Mouse (Mus musculus) small intestine, adult 2 months (tissue): ENCODE measurements around the gene Cgnl1. TPM values are rescaled to one million over a fixed set of nuclear protein-coding genes. Genes with fewer than 3 reads are reported as not detected.

Experiments
- H3K27ac ChIP-seq: fragments of 200-500 bp; 2 replicates; pipeline ENCODE4 v1.5.1; 2012; ENCODE audit warnings: low read depth, low read length, control low read depth, inconsistent platforms; ENCODE audit not compliant: insufficient read depth
- H3K27me3 ChIP-seq: fragments of 200-500 bp; 2 replicates; pipeline ENCODE4 v1.6.1; 2012; ENCODE audit warnings: mild to moderate bottlenecking, moderate library complexity, low read length, inconsistent platforms; ENCODE audit not compliant: control insufficient read depth, insufficient read depth
- H3K36me3 ChIP-seq: fragments of 200-500 bp; 2 replicates; pipeline ENCODE4 v1.6.1; 2012; ENCODE audit warnings: mild to moderate bottlenecking, low read length, control low read depth, inconsistent platforms; ENCODE audit not compliant: control insufficient read depth, insufficient read depth
- H3K4me1 ChIP-seq: fragments of 200-500 bp; 2 replicates; pipeline ENCODE4 v1.6.1; 2012; ENCODE audit warnings: low read length, inconsistent platforms, mixed read lengths; ENCODE audit not compliant: control insufficient read depth, insufficient read depth, insufficient read length
- H3K4me3 ChIP-seq: fragments of 200-500 bp; 2 replicates; pipeline ENCODE4 v1.5.1; 2012; ENCODE audit warnings: low read depth, mild to moderate bottlenecking, control low read depth, inconsistent platforms, low read length, moderate library complexity
- CTCF ChIP-seq: fragments of 200-500 bp; IDR thresholded peaks from 2 replicates; pipeline ENCODE4 v1.5.1; 2012; ENCODE audit warnings: low read depth, mild to moderate bottlenecking, control low read depth, inconsistent platforms, low read length, moderate library complexity, mixed read lengths; ENCODE audit not compliant: insufficient replicate concordance, insufficient read length; ENCODE audit errors: extremely low read depth
- POLR2A ChIP-seq: fragments of 200-500 bp; IDR thresholded peaks from 2 replicates; pipeline ENCODE4 v1.6.1; 2012; ENCODE audit warnings: low read depth, mild to moderate bottlenecking, control low read depth, inconsistent platforms, low read length, moderate library complexity
- WGBS: fragments of 180-500 bp; shearing (Covaris S2); methylation state at CpG from one replicate; pipeline ENCODE4 v1.1.7; 2018; 5-methylcytosine and 5-hydroxymethylcytosine counted together
- polyA plus RNA-seq: library from polyadenylated mRNA; depleted of rRNA; stranded (reverse); fragments of >200 nt; gene quantifications from 2 replicates; pipeline ENCODE4 v1.2.3, GENCODE M21; 2012

The Cgnl1 gene
- polyA plus RNA-seq, 1 experiment: 1.0 TPM

DNA sequence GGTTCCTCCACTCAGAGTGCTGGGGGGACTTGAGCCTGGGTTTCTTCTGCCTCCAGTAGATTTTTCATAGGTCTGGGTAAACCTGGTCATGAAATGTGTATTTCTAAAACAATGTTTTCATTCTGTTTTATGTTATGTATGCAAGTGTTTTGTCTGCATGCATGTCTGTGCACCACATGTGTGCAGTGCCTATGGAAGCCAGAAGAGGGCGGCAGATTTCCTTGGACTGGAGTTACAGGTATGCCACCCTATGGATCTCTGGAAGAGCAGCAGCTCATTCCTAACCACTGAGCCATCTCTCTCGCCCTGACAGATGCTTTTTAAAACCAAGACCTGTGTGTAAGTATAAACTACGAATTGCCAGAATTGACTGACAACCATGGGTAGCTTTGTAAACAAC lies 129.1 kb downstream of the Cgnl1 start:
- Histone ChIP-seq H3K4me3 (no peak overlapping the region), H3K27ac (no peak overlapping the region), H3K36me3 (no peaks in the 10 kb centered on the region), H3K4me1 (no peaks in the 10 kb centered on the region), H3K27me3 (no peaks in the 10 kb centered on the region)
- TF ChIP-seq POLR2A (no peak), CTCF (no peak)
- WGBS: 96% methylated on average over 3 of the region's 3 CpGs

GRCm38 (mm10) chr9:71640361-71640927 lies 131.0 kb downstream of the Cgnl1 start:
- Histone ChIP-seq H3K36me3 (no peaks in the 10 kb centered on the region), H3K27ac (no peak overlapping the region), H3K27me3 (no peaks in the 10 kb centered on the region), H3K4me3 (no peak overlapping the region), H3K4me1 (no peaks in the 10 kb centered on the region)
- TF ChIP-seq CTCF (no peak), POLR2A (no peak)
- WGBS: 87% methylated on average over 4 of the region's 4 CpGs

- H3K4me3 ChIP-seq: no peak overlapping the region
- 86% methylated on average over 11 of the region's 11 CpGs for WGBS
- no peaks in the 10 kb centered on the region for H3K4me1 ChIP-seq
- H3K27me3 ChIP-seq: no peaks in the 10 kb centered on the region
- TF ChIP-seq POLR2A (no peak), CTCF (no peak)
- no peaks in the 10 kb centered on the region for H3K36me3 ChIP-seq
- H3K27ac ChIP-seq: no peak overlapping the region
These were observed 133.2 kb downstream of the Cgnl1 start for GRCm38 (mm10) chr9:71638198-71638597.

DNA sequence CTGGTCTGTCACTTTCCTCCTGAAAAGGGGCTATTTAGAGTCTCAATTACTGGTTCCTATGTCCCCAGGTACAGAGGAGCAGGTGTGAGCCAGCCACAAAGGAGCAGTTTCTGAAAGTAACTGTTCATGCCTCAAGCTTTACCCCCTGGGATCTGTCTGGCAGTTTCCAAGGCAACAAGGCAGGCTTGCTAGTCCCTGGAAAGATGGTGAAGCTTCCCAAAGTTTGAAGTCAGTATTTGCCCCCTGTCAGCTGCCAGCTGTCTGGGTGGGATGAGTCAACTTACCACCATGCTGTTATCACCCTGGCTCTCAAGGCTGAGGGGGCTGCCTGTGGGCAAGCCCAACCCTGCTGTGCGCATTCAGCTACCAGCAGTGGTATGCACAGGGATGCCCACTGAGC lies 134.5 kb downstream of the Cgnl1 start:
- no peak overlapping the region for H3K27ac ChIP-seq
- no peaks in the 10 kb centered on the region for H3K36me3 ChIP-seq
- H3K27me3 ChIP-seq: no peaks in the 10 kb centered on the region
- H3K4me3 ChIP-seq: no peak overlapping the region
- H3K4me1 ChIP-seq: no peaks in the 10 kb centered on the region
- no peak for TF ChIP-seq POLR2A
- TF ChIP-seq CTCF: no peak
- WGBS: 92% methylated on average over 1 of the region's 1 CpGs

GRCm38 (mm10) chr9:71635627-71636026 lies 135.8 kb downstream of the Cgnl1 start:
- Histone ChIP-seq H3K27me3 (no peaks in the 10 kb centered on the region), H3K36me3 (no peaks in the 10 kb centered on the region), H3K27ac (no peak overlapping the region), H3K4me3 (no peak overlapping the region), H3K4me1 (no peaks in the 10 kb centered on the region)
- TF ChIP-seq POLR2A (no peak), CTCF (no peak)
- 48% methylated on average over 1 of the region's 1 CpGs for WGBS

DNA sequence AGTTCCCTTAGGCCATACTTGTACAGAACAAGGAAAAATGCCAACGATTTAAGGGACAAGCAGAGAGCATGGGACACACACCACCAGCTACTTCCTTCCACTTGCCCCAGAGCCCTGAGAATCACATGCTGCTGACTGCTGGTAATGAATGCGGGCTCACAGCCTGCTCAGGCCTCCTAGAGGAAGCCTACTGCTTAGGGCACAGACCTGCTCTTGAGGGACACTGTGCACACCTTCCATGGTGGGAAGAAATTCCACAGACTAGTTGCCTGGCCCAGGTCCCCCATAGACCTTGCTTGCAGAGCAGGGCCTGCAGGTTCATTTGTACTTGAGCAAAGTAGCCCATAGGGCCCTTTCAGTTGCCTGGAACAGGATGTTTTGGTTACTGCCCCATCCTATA lies 136.5 kb downstream of the Cgnl1 start:
- TF ChIP-seq CTCF: no peak
- no peak for TF ChIP-seq POLR2A
- WGBS: 84% methylated on average over 2 of the region's 2 CpGs

GRCm38 (mm10) chr9:71628921-71629320 lies 142.5 kb downstream of the Cgnl1 start:
- H3K36me3 ChIP-seq: no peaks in the 10 kb centered on the region
- H3K4me3 ChIP-seq: no peak overlapping the region
- WGBS: 59% methylated on average over 6 of the region's 6 CpGs
- no peak for TF ChIP-seq POLR2A
- TF ChIP-seq CTCF: no peak
- H3K27me3 ChIP-seq: no peaks in the 10 kb centered on the region
- H3K27ac ChIP-seq: no peak overlapping the region
- no peaks in the 10 kb centered on the region for H3K4me1 ChIP-seq

More for the DNA sequence above, 136.5 kb downstream of the Cgnl1 start:
- Histone ChIP-seq H3K27me3 (no peaks in the 10 kb centered on the region), H3K4me3 (no peak overlapping the region), H3K4me1 (no peaks in the 10 kb centered on the region), H3K27ac (no peak overlapping the region), H3K36me3 (no peaks in the 10 kb centered on the region)
